Mouse (Mus musculus) heart, postnatal 4 days (tissue): ENCODE data around the gene Asic2. TPM values are rescaled to one million over a fixed set of nuclear protein-coding genes. Genes with fewer than 3 reads are reported as not detected.

Experiments
- DNase-seq: peaks from one replicate; pipeline ENCODE4 v3.0.0; 2021
- total RNA-seq, 2 experiments: library from RNA; stranded (reverse); gene quantifications; 2 replicates each; pipeline ENCODE4 v1.2.3; 2021

Asic2 gene
- total RNA-seq, 2 experiments from 2014 or later: 0.11 TPM; not detected in 1

GRCm38 (mm10) chr11:81163056-81163455 lies 805.2 kb downstream of the Asic2 start:
- no peak for DNase-seq

- no peak for DNase-seq
Observed at GRCm38 (mm10) chr11:81153841-81154240, 814.4 kb downstream of the Asic2 start.

- DNase-seq: peak; percentile 15
Observed at GRCm38 (mm10) chr11:81153161-81153840, 815.0 kb downstream of the Asic2 start.

GRCm38 (mm10) chr11:81152460-81153160 lies 815.6 kb downstream of the Asic2 start:
- DNase-seq: peak; percentile 13

- DNase-seq: peak; percentile 20
Observed at GRCm38 (mm10) chr11:81152021-81152385, 816.3 kb downstream of the Asic2 start.

GRCm38 (mm10) chr11:81151286-81152020 lies 816.8 kb downstream of the Asic2 start:
- peak; percentile 5 for DNase-seq

- DNase-seq: no peak
Observed at GRCm38 (mm10) chr11:81150621-81151020, 817.6 kb downstream of the Asic2 start.

- no peak for DNase-seq
Observed at GRCm38 (mm10) chr11:81148423-81148822, 819.8 kb downstream of the Asic2 start.

- DNase-seq: no peak
Observed at GRCm38 (mm10) chr11:81146574-81147157, 821.6 kb downstream of the Asic2 start.

- DNase-seq: no peak
Observed at GRCm38 (mm10) chr11:81135141-81135540, 833.1 kb downstream of the Asic2 start.

- DNase-seq: no peak
Observed at GRCm38 (mm10) chr11:81133950-81134349, 834.3 kb downstream of the Asic2 start.

GRCm38 (mm10) chr11:81132669-81133068 lies 835.6 kb downstream of the Asic2 start:
- DNase-seq: no peak

- no peak for DNase-seq
Observed at GRCm38 (mm10) chr11:81124363-81124762, 843.9 kb downstream of the Asic2 start.

- DNase-seq: no peak
Observed at GRCm38 (mm10) chr11:81120024-81120576, 848.2 kb downstream of the Asic2 start.

GRCm38 (mm10) chr11:81118055-81118454 lies 850.2 kb downstream of the Asic2 start:
- no peak for DNase-seq

GRCm38 (mm10) chr11:81115666-81116065 lies 852.6 kb downstream of the Asic2 start:
- DNase-seq: peak; percentile 78

- no peak for DNase-seq
Observed at GRCm38 (mm10) chr11:81111626-81112025, 856.6 kb downstream of the Asic2 start.

- DNase-seq: no peak
Observed at GRCm38 (mm10) chr11:81110049-81110448, 858.2 kb downstream of the Asic2 start.

- DNase-seq: no peak
Observed at GRCm38 (mm10) chr11:81106949-81107348, 861.3 kb downstream of the Asic2 start.

GRCm38 (mm10) chr11:81100829-81101228 lies 867.4 kb downstream of the Asic2 start:
- DNase-seq: no peak

- DNase-seq: peak; percentile 35
Observed at GRCm38 (mm10) chr11:81096011-81096410, 872.2 kb downstream of the Asic2 start.

GRCm38 (mm10) chr11:81094581-81094980 lies 873.7 kb downstream of the Asic2 start:
- no peak for DNase-seq

GRCm38 (mm10) chr11:81092161-81092560 lies 876.1 kb downstream of the Asic2 start:
- no peak for DNase-seq
